Mouse (Mus musculus) left cerebral cortex, postnatal 4 days (tissue): ENCODE results near the gene Cdkl4. TPM values are rescaled to one million over a fixed set of nuclear protein-coding genes. Genes with fewer than 3 reads are reported as not detected.

Experiments
- DNase-seq: peaks from one replicate; pipeline ENCODE4 v3.0.0-alpha.2; 2022
- intact Hi-C: fragments of 180-260 bp; cut with DNase I; formaldehyde crosslinking; loops from one replicate; pipeline ENCODE4 v1.15.1; 2025
- total RNA-seq, 2 experiments: library from RNA; stranded (reverse); gene quantifications; 2 replicates each; pipeline ENCODE4 v1.2.3; 2021

Gene Cdkl4
- total RNA-seq, 2 experiments from 2014 or later, result 5.8 to 6.1 TPM

- intact Hi-C loops, result no loop called here
- no peak for DNase-seq
These were observed 87.4 kb downstream of the Cdkl4 start for GRCm38 (mm10) chr17:80490166-80490565.

- intact Hi-C loops, result no loop called here
These were observed 88.7 kb downstream of the Cdkl4 start for GRCm38 (mm10) chr17:80488918-80489317.

GRCm38 (mm10) chr17:80485160-80485559 lies 92.5 kb downstream of the Cdkl4 start:
- DNase-seq, result no peak
- intact Hi-C loops, result no loop called here

More at GRCm38 (mm10) chr17:80488918-80489317, 88.7 kb downstream of the Cdkl4 start:
- DNase-seq, result no peak

- no peak for DNase-seq
- intact Hi-C loops, result loop anchor here (2.0 kb wide), 1 partner anchor 78 kb away; no protein-coding TSS in a partner anchor
These were observed 96.8 kb downstream of the Cdkl4 start for GRCm38 (mm10) chr17:80480855-80481224.

GRCm38 (mm10) chr17:80480031-80480854 lies 97.4 kb downstream of the Cdkl4 start, which contains the start of gene Sos1:
TSS of gene Sos1 (minus strand) at chr17:80480453.
- intact Hi-C loops, result loop anchor here (2.0 kb wide), 1 partner anchor 79 kb away; no protein-coding TSS in a partner anchor

GRCm38 (mm10) chr17:80479295-80480030 lies 98.2 kb downstream of the Cdkl4 start:
- intact Hi-C loops, result loop anchor here (2.0 kb wide), 1 partner anchor 79 kb away; no protein-coding TSS in a partner anchor
- DNase-seq, result peak; percentile 49

More at GRCm38 (mm10) chr17:80480031-80480854, 97.4 kb downstream of the Cdkl4 start, which contains the start of gene Sos1:
- peak; percentile 98 for DNase-seq

GRCm38 (mm10) chr17:80477679-80478078 lies 99.9 kb downstream of the Cdkl4 start:
- DNase-seq, result no peak
- intact Hi-C loops, result no loop called here

- intact Hi-C loops, result no loop called here
- no peak for DNase-seq
These were observed 101.1 kb downstream of the Cdkl4 start for GRCm38 (mm10) chr17:80476496-80476895.

Other genes starting within 250 kb of the Cdkl4 start
- 1 to 10 TPM; 1.9 to 2.6 TPM for gene Gm10190, start 204.3 kb downstream of the Cdkl4 start, total RNA-seq
- gene Sos1, start 97.4 kb downstream of the Cdkl4 start, total RNA-seq, result 10 to 100 TPM; 43.5 to 45.9 TPM
- 10 to 100 TPM; 67.7 to 72.9 TPM for gene Map4k3, start 150.7 kb upstream of the Cdkl4 start, total RNA-seq